ENCODE assay signal across 15 mouse cellular contexts in the genomic region with DNA sequence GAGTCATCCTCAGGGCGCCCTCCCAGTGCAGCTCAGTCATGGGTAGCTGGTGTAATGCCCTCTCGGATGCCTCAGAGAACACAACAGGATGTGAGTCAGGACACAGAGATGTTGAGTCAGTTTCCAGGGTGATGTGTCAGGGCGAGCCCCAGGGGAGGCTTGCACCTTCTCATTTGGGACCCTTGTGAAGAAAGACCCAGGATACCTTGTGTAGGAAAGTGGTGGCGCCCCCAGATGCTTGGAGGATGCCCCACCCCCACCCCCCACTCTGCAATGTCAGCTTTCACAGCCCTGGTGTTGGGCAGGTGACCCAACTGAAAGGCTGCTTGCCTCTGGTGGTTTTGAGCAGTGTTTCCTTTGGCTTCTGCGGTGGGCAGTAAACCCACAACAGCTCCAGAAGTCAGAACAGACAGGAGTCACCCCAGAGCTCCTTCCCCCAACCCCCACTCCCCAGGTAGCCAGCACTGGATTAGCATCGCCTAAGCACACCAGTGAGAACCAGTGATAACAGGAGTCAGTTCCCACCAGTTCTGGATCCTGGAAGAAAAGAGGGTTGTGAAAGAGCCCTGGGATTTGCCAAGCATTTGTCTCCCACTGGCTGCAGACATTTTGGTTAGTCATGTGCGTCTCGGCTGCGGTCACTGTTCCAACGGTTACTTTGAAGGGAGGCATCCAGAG.
DNase-seq lines count a peak whose midpoint lies in the region; ATAC-seq and TF ChIP-seq lines count a peak whose summit lies in the region.
"Had no signal": no experiment of that assay in that cellular context is flagged by ENCODE, and none has a peak within 500 bp of the region (broad histone marks: within the 10 kb centered on the region; RNA-seq: fewer than 3 reads in every experiment).

No protein-coding gene starts in this region.

- no peak overlapping the region for H3K4me2 ChIP-seq in heart, embryonic 16.5 days (ENCODE audit: low read depth, low read length)
- no peak overlapping the region for H3K4me2 ChIP-seq in heart, embryonic 11.5 days
- H3K4me2 ChIP-seq in myocyte (ENCODE audit: low read depth), result peak overlapping the region; percentile 73
- no peak overlapping the region for H3K4me2 ChIP-seq in midbrain, embryonic 16.5 days (ENCODE audit: low read length)
- H3K4me2 ChIP-seq: forebrain, embryonic 12.5 days had no signal

- TF ChIP-seq POLR2A in myocyte (IDR thresholded peaks at IDR 0.05; ENCODE audit: insufficient read length, low read depth), result peak; percentile 39

- peak; percentile 28 for DNase-seq in ES-CJ7 (ENCODE audit: low read depth, low spot score)
- DNase-seq in gastrocnemius, postnatal 14 days, result no peak
- DNase-seq: cerebellum, adult 18-20 months; heart, postnatal 36 days; kidney, adult 11 months; liver; right cerebral cortex, postnatal 25 days had no signal

- intact Hi-C loops in gastrocnemius, postnatal 14 days (cut with DNase I; ENCODE audit: low total_unique reads), result no loop called here

- 0 out of 2 replicates have a peak, but pooled peaks cover 2% of the 10 kb centered on the region for H3K36me3 ChIP-seq in heart, embryonic 16.5 days (ENCODE audit: control insufficient read depth, insufficient read depth)
- H3K36me3 ChIP-seq in heart, embryonic 11.5 days (ENCODE audit: control insufficient read depth, insufficient read depth, low read length), result no peaks in the 10 kb centered on the region
- H3K36me3 ChIP-seq in myocyte (ENCODE audit: control insufficient read depth, insufficient read depth), result peaks cover 50% of the 10 kb centered on the region
- H3K36me3 ChIP-seq in midbrain, embryonic 16.5 days (ENCODE audit: control insufficient read depth, insufficient read depth, low read length), result no peaks in the 10 kb centered on the region
- H3K36me3 ChIP-seq: embryonic facial prominence, embryonic 10.5 days; forebrain, embryonic 12.5 days had no signal

- no peak overlapping the region for H3ac ChIP-seq in myocyte (ENCODE audit: control insufficient read depth, insufficient read length)

- H3K27me3 ChIP-seq in heart, embryonic 16.5 days (ENCODE audit: control insufficient read depth, insufficient read depth, low read length), result 0 out of 2 replicates have a peak, but pooled peaks cover 5% of the 10 kb centered on the region
- H3K27me3 ChIP-seq in heart, embryonic 11.5 days (ENCODE audit: control insufficient read depth, insufficient read depth, low read length), result peaks cover 21% of the 10 kb centered on the region
- no peaks in the 10 kb centered on the region for H3K27me3 ChIP-seq in myocyte (ENCODE audit: control insufficient read depth, insufficient read depth, insufficient read length)
- H3K27me3 ChIP-seq in midbrain, embryonic 16.5 days (ENCODE audit: control insufficient read depth, insufficient read depth, low read depth, low read length), result no peaks in the 10 kb centered on the region

- no peaks in the 10 kb centered on the region for H3K4me1 ChIP-seq in heart, embryonic 16.5 days (ENCODE audit: control insufficient read depth, insufficient read depth, low read length)
- no peaks in the 10 kb centered on the region; the same call in 1 of the 2 replicates for H3K4me1 ChIP-seq in heart, embryonic 11.5 days (ENCODE audit: control insufficient read depth, insufficient read depth, low read length)
- H3K4me1 ChIP-seq in midbrain, embryonic 16.5 days (ENCODE audit: control insufficient read depth, insufficient read depth, low read length), result no peaks in the 10 kb centered on the region
- H3K4me1 ChIP-seq: forebrain, embryonic 12.5 days had no signal

- H3K9ac ChIP-seq in heart, embryonic 16.5 days (ENCODE audit: low read length), result no peak overlapping the region
- H3K9ac ChIP-seq in heart, embryonic 11.5 days (ENCODE audit: low read depth, low read length), result no peak overlapping the region
- H3K9ac ChIP-seq in midbrain, embryonic 16.5 days (ENCODE audit: low read depth, low read length), result no peak overlapping the region
- H3K9ac ChIP-seq: forebrain, embryonic 12.5 days had no signal

- H3K79me2 ChIP-seq in myocyte (ENCODE audit: control insufficient read depth, insufficient read depth), result peaks cover 54% of the 10 kb centered on the region

- peaks cover 5% of the 10 kb centered on the region for H3K9me3 ChIP-seq in heart, embryonic 16.5 days (replicated peaks; ENCODE audit: control insufficient read depth, low read length)
- no peaks in the 10 kb centered on the region; the same call in 1 of the 2 replicates for H3K9me3 ChIP-seq in heart, embryonic 11.5 days (replicated peaks; ENCODE audit: control insufficient read depth, low read length)
- H3K9me3 ChIP-seq in midbrain, embryonic 16.5 days (replicated peaks; ENCODE audit: control insufficient read depth, low read length, poor library complexity, severe bottlenecking), result no peaks in the 10 kb centered on the region; the same call in 1 of the 2 replicates

- 57% methylated on average over 10 of the region's 10 CpGs for WGBS in heart, embryonic 16.5 days
- 51% methylated on average over 10 of the region's 10 CpGs for WGBS in heart, embryonic 11.5 days (ENCODE audit: insufficient replicate concordance)
- 57% methylated on average over 10 of the region's 10 CpGs for WGBS in midbrain, embryonic 16.5 days

- H3K27ac ChIP-seq in heart, embryonic 16.5 days (ENCODE audit: low read length), result no peak overlapping the region
- no peak overlapping the region for H3K27ac ChIP-seq in heart, embryonic 11.5 days (ENCODE audit: low read depth, low read length)
- H3K27ac ChIP-seq in midbrain, embryonic 16.5 days (ENCODE audit: low read length), result no peak overlapping the region
- H3K27ac ChIP-seq: embryonic facial prominence, embryonic 10.5 days; forebrain, embryonic 12.5 days had no signal

- H3K4me3 ChIP-seq in heart, embryonic 16.5 days (ENCODE audit: low read length), result no peak overlapping the region
- no peak overlapping the region for H3K4me3 ChIP-seq in heart, embryonic 11.5 days (ENCODE audit: low read depth, low read length)
- H3K4me3 ChIP-seq in myocyte, result no peak overlapping the region
- H3K4me3 ChIP-seq in midbrain, embryonic 16.5 days (ENCODE audit: low read depth, low read length), result no peak overlapping the region
- H3K4me3 ChIP-seq: embryonic facial prominence, embryonic 10.5 days; forebrain, embryonic 12.5 days had no signal

- ATAC-seq in heart, embryonic 16.5 days (replicated peaks; ENCODE audit: extremely low read depth, insufficient read depth, low FRiP score), result peak; percentile 23; the same call in 1 of the 2 replicates
- ATAC-seq in heart, embryonic 11.5 days (replicated peaks; ENCODE audit: insufficient number of reproducible peaks, low FRiP score, low TSS enrichment), result no peak
- ATAC-seq in granulocyte monocyte progenitor cell, adult 5-6 weeks (replicated peaks; ENCODE audit: poor library complexity, severe bottlenecking), result peak; percentile 86
- no peak for ATAC-seq in midbrain, embryonic 16.5 days
- ATAC-seq in frontal cortex, adult (ENCODE audit: low TSS enrichment), result no peak

TF ChIP-seq in myocyte, 11 proteins besides CTCF, POLR2A, EP300 and RAD21:
- TF ChIP-seq MAX (IDR thresholded peaks at IDR 0.05; ENCODE audit: low read depth) (no peak), E2F4 (IDR thresholded peaks at IDR 0.05; ENCODE audit: insufficient read depth) (no peak), POLR2AphosphoS2 (IDR thresholded peaks at IDR 0.05; ENCODE audit: insufficient read length, low read depth) (peak; percentile 33), CEBPB (IDR thresholded peaks at IDR 0.05; ENCODE audit: insufficient read depth, poor library complexity, severe bottlenecking) (peak; percentile 79), MYOD1 (IDR thresholded peaks at IDR 0.05; ENCODE audit: control insufficient read depth in 1 of 3, insufficient read length in 2 of 3, low read depth in 2 of 3) (peak in 1 of 3 experiments; percentile 5)

Comparison
In these comparisons a context has a peak if more than half of its experiments do, and no peak if none do; other contexts are left out.
1. ATAC-seq: peak in heart, embryonic 16.5 days (single experiment) and granulocyte monocyte progenitor cell, adult 5-6 weeks (single experiment); none in heart, embryonic 11.5 days (single experiment), midbrain, embryonic 16.5 days (single experiment) and frontal cortex, adult (single experiment).